Mouse (Mus musculus): ENCODE results near the gene Gm17467. TPM values are rescaled to one million over a fixed set of nuclear protein-coding genes. Genes with fewer than 3 reads are reported as not detected.

Gene Gm17467
- total RNA-seq (2023), result not detected

GRCm38 (mm10) chrX:123704691-123705090 is at the start of gene Gm17467:
TSS of gene Gm17467 (minus strand) at chrX:123704791.

Other genes with a start within 250 kb of the Gm17467 start
- not detected for gene Cldn34c2, start 123.1 kb downstream of the Gm17467 start, total RNA-seq (2023)
- not detected for gene Cldn34c3, start 88.9 kb upstream of the Gm17467 start, total RNA-seq (2023)

Data from CD4-positive naive resting alpha-beta T cell, adult 57 days (primary cell).